Mouse (Mus musculus): ENCODE data around the gene Pax7. TPM values are rescaled to one million over a fixed set of nuclear protein-coding genes. Genes with fewer than 3 reads are reported as not detected.

The Pax7 gene
- polyA plus RNA-seq, 1 experiment from 2014 or later = 6.5 TPM

DNA sequence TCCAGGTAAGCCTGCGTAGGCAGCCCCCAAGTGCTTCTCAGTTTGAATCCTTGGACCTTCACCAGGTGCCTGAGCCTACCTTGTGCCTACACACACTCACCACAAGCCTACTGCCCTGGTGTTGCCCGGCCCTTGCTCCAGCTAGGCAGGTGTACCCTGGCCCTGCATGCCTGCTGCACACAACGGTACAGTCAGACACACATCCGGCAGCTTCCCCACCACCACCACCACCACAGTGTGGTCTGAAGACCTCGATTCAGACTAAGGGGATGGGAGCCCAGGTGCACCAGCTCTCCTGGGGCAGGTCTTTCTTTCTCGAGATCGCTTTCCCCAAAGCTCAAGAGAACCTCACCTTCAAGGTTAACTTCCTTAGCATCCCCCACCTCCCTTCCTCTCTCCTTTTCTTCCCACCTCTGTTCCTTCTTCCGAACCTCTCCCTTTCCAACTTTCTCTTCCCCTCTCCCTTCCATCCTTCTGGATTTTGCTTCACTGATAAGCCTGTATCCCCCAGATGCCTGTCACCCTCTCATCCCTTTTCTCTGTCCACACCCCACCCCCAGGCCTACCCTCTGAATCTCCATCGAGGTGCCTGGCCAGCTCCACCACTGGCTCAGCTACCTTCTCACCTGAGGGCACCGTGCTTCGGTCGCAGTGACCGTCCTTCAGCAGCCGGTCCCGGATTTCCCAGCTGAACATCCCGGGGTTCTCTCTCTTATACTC lies 4.3 kb downstream of the Pax7 start:
- no peak for ATAC-seq
- 14% methylated on average over 16 of the region's 16 CpGs for WGBS
- H3K4me2 ChIP-seq (replicated peaks) = peak overlapping the region; percentile 60
- no peak overlapping the region for H3K27ac ChIP-seq
- H3K27me3 ChIP-seq = peaks cover 99% of the 10 kb centered on the region
- peak overlapping the region; percentile 56 for H3K4me3 ChIP-seq (replicated peaks)
- H3K9ac ChIP-seq (replicated peaks) = peak overlapping the region; percentile 81
- peaks cover 90% of the 10 kb centered on the region for H3K4me1 ChIP-seq (replicated peaks)
- H3K36me3 ChIP-seq = no peaks in the 10 kb centered on the region
- H3K9me3 ChIP-seq = no peaks in the 10 kb centered on the region

DNA sequence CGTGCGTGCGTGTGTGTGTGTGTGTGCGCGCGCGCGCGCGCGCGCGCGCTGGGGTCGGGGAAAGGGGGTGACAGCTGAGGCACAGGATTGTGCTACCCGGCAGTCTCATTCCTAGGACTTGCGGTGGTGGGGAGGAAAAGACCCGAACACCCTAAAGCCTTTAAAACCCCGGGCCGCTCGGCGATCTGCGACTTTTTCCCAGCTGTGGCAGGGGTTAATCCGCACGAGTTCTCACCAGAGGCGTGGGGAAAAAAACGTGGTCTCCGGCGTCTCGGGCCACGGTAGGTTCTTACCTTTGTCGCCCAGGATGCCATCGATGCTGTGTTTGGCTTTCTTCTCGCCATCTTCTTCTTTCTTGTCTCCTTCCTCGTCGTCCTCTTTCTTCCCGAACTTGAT lies 5.0 kb downstream of the Pax7 start:
- peaks cover 98% of the 10 kb centered on the region for H3K27me3 ChIP-seq
- H3K36me3 ChIP-seq = no peaks in the 10 kb centered on the region
- no peak overlapping the region for H3K27ac ChIP-seq
- H3K4me3 ChIP-seq (replicated peaks) = peak overlapping the region; percentile 56
- H3K4me2 ChIP-seq (replicated peaks) = peak overlapping the region; percentile 60
- ATAC-seq = no peak
- 3% methylated on average over 35 of the region's 37 CpGs for WGBS
- H3K9me3 ChIP-seq = no peaks in the 10 kb centered on the region
- H3K4me1 ChIP-seq (replicated peaks) = peaks cover 90% of the 10 kb centered on the region
- H3K9ac ChIP-seq (replicated peaks) = peak overlapping the region; percentile 81

DNA sequence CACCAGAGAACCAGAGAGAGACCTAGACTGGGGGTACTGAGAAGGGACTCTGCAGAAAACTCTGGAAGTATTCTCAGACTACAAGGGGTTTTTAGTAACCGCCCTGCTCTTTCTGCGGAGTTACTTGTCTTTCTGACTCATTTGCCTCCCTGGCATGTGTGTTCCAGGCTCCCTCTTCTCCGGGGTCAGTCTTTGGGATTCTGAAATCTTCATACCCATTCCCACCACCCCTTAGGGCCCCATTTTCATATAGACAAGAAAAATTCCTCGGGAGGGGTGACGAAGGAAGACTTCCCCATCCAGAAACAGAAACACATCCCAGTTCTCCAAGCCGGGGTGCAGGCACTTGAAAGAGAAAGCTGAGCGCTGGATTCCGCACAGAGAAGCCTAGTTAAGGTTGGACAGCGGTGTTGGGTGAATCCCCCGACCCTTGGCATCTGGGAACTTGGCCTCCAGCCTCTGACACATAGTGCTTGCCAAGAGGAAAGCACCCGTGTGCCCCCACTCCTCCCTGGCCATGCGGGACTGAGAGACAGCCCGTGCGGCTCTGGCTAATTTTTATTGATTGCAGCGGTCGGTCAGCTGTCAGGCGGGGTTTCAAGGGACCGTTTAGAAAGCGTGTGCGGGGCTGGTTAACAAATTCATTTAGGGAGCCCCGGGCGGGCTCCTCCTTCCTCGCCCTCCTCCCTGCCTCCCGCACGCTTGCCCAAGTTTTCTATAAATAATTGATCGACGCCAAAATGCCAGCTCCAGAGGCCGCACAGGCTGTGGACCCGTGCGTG lies 5.6 kb downstream of the Pax7 start:
- Histone ChIP-seq H3K36me3 (no peaks in the 10 kb centered on the region), H3K4me2 (replicated peaks) (peak overlapping the region; percentile 60), H3K9ac (replicated peaks) (peak overlapping the region; percentile 81), H3K27me3 (peaks cover 98% of the 10 kb centered on the region), H3K27ac (0 out of 2 replicates have a peak overlapping the region, but pooled peaks have one; percentile 2), H3K4me1 (replicated peaks) (peaks cover 90% of the 10 kb centered on the region), H3K9me3 (no peaks in the 10 kb centered on the region), H3K4me3 (replicated peaks) (peak overlapping the region; percentile 56)
- no peak for ATAC-seq
- WGBS = 5% methylated on average over 30 of the region's 30 CpGs

DNA sequence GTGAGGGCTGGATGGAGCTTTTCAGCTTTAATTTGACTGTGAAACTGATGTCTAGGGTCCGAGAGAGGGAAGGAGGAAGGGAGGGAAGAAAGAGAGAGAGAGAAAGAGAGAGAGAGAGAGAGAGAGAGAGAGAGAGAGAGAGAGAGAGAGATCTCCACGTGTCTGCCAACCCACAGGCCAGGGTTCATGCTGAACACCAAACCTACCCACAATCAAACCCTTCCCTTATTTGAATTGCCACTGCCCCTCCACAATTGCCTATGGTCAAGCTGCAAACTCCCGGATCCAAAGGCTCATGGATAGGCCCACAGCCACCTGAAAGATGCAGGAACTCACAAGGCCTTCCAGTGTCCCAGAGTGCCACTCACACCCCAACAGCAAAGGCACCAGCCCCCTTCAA lies 7.1 kb downstream of the Pax7 start:
- 5% methylated on average over 3 of the region's 3 CpGs for WGBS
- Histone ChIP-seq H3K27ac (peak overlapping the region; percentile 93), H3K4me3 (replicated peaks) (peak overlapping the region; percentile 30), H3K9me3 (no peaks in the 10 kb centered on the region), H3K4me2 (replicated peaks) (peak overlapping the region; percentile 60), H3K36me3 (no peaks in the 10 kb centered on the region), H3K9ac (replicated peaks) (peak overlapping the region; percentile 49), H3K4me1 (replicated peaks) (peaks cover 95% of the 10 kb centered on the region), H3K27me3 (peaks cover 97% of the 10 kb centered on the region)
- ATAC-seq = no peak

DNA sequence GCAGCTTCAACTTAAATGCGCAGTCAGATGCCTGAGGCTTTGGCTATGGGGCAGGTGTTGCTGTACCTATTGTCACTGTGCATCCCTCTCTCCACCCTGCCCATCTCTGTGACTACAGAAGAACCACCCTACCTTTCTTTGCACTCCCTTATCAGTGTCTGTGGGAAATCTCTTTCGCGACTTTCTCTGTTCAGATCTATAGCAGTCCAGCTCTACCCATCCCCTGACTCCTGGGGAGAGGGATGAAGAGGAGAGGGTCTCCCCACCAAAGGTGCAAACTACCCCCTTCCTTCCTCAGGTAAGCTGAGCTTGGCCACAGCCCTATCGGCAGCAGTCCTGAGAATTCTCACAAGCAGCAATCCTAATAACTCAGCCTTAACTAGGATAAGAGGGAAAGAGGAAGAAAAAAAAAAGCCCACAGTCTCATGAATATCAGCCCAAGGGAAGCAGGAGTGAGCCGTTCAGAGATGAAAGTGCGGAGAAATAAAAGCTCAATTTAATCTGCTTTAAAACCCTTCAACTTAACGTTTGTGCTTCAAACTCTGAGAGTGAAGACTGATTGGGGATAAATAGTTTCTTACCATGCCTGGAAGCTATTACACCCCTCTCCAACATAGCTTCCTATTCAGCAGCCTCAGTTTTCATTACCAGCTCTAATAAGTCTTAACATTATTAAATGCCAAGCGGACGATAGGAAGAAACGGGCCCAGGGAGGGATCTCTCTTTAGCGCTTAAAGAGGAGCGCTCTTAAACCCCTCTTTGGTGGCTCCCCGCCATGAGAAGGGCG lies 7.8 kb downstream of the Pax7 start:
- Histone ChIP-seq H3K4me3 (replicated peaks) (peak overlapping the region; percentile 30), H3K4me2 (replicated peaks) (peak overlapping the region; percentile 60), H3K27me3 (peaks cover 96% of the 10 kb centered on the region), H3K27ac (peak overlapping the region; percentile 93), H3K9ac (replicated peaks) (peak overlapping the region; percentile 30; the same call in 1 of the 2 replicates), H3K9me3 (no peaks in the 10 kb centered on the region), H3K36me3 (no peaks in the 10 kb centered on the region), H3K4me1 (replicated peaks) (peaks cover 94% of the 10 kb centered on the region)
- 3% methylated on average over 14 of the region's 14 CpGs for WGBS
- no peak for ATAC-seq

DNA sequence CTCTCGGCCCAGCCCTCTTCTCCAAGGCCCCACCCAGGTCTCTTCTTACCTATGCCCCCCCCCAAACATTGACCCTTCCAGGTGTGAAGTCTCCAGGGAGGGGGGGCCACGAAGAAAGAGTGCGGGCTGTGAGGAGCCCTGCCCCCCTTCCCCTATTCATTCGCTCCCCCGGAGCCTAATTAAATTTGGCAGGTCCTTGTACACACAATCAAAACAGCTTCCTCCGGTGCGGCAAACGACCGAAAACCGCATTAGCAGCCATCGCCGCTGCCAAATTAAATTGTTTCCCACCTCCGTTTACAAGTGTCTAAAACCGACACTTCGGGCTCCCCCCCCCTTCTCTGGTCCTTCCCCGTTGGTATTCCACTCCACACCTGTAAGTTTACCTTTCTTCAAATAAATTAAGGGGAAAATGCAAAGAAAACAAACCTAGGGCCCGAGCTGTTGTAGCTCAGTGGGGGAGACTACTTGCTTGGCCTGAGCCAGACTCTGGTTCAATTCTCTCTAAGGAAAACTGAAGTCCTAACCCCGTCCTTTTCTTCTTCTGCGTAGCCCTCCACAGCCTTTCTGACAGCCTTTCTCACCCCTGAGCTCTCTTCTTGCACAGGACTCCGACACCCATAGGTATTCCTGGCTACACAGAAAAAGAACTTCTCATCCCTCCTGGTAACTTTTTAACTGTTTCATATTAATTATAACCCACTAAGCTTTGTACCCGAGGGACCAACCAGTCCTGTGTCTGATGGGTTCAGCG lies 8.6 kb downstream of the Pax7 start:
- H3K9ac ChIP-seq (replicated peaks) = peak overlapping the region; percentile 62; the same call in 1 of the 2 replicates
- H3K4me2 ChIP-seq (replicated peaks) = peak overlapping the region; percentile 60
- ATAC-seq = no peak
- H3K4me1 ChIP-seq (replicated peaks) = peaks cover 94% of the 10 kb centered on the region
- no peaks in the 10 kb centered on the region for H3K9me3 ChIP-seq
- H3K27me3 ChIP-seq = peaks cover 95% of the 10 kb centered on the region
- H3K36me3 ChIP-seq = no peaks in the 10 kb centered on the region
- WGBS = under 1% methylated on average over 22 of the region's 22 CpGs
- H3K27ac ChIP-seq = peak overlapping the region; percentile 93
- H3K4me3 ChIP-seq (replicated peaks) = peak overlapping the region; percentile 30

DNA sequence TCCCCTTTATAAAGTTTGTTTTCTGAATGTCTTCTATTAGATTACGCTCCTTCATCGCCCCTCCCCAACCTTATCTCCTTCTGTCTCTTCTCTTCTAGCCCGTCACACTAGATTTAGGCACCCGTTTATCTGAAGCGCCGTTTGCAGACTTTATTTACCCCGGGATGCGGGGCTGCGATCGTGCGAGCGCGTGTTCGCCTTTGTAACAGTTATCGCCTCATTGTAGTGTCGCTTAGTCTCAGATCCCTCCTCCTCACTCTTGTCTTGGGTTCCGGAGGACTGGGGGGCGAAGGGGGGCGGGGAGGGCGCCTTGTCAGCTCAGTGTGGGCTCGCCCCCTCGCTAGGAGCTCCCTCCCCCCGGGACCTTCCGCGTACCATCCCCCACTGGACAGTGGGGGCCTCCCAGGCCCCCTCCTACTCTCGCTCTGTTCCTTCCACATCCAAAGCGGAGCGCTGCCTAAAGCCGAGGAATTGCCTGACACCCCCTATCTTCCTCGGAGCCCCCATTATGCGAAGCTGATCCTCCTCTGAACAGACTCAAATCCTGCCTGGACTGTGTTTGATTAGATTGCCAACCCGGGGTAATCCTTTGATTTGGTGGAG lies 9.4 kb downstream of the Pax7 start:
- Histone ChIP-seq H3K9ac (replicated peaks) (peak overlapping the region; percentile 62), H3K36me3 (no peaks in the 10 kb centered on the region), H3K4me2 (replicated peaks) (peak overlapping the region; percentile 60), H3K27ac (peak overlapping the region; percentile 93), H3K4me3 (replicated peaks) (peak overlapping the region; percentile 30), H3K27me3 (peaks cover 95% of the 10 kb centered on the region), H3K4me1 (replicated peaks) (peaks cover 94% of the 10 kb centered on the region), H3K9me3 (no peaks in the 10 kb centered on the region)
- under 1% methylated on average over 32 of the region's 32 CpGs for WGBS
- peak; percentile 46 for ATAC-seq

DNA sequence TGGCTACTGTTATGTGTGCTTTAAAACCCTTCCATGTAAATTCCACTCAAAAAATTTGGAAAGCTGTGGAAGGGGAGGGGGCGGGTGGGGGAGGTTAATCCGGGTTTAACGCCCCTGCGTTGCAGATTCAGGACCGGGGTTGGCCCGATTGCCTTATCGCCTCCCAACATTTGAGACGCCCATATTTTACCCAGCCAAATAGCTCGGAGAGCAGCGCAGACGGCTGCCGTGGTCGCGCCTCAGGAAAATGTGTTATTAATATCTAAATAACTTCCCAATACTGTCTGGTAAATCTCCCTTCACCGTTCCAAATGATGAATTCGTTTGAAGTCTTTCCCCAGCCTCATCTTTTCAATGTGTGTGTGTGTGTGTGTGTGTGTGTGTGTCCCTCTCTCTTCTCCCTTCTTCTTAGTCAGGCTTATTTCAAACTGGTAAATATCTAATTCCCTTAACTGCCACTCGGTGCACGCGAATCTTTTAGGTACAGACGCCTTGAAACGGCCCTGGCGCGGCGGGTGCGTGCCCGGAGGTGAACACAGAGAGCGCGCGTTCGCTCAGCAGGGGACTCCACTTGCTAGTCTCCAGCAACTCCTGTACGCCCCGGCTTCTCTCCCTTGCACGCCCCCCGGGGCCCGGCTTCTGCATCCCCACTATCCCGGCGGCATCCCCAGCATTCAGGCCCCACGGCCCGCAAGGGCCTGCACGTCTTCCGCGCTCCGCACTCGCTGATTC lies 10.0 kb downstream of the Pax7 start:
- Histone ChIP-seq H3K27me3 (peaks cover 95% of the 10 kb centered on the region), H3K9me3 (no peaks in the 10 kb centered on the region), H3K27ac (peak overlapping the region; percentile 93), H3K36me3 (no peaks in the 10 kb centered on the region), H3K4me2 (replicated peaks) (peak overlapping the region; percentile 60), H3K4me3 (replicated peaks) (peak overlapping the region; percentile 30), H3K4me1 (replicated peaks) (peaks cover 94% of the 10 kb centered on the region), H3K9ac (replicated peaks) (peak overlapping the region; percentile 62)
- 0 out of 2 replicates have a peak, but pooled peaks have one; percentile 5 for ATAC-seq
- WGBS = under 1% methylated on average over 44 of the region's 44 CpGs

DNA sequence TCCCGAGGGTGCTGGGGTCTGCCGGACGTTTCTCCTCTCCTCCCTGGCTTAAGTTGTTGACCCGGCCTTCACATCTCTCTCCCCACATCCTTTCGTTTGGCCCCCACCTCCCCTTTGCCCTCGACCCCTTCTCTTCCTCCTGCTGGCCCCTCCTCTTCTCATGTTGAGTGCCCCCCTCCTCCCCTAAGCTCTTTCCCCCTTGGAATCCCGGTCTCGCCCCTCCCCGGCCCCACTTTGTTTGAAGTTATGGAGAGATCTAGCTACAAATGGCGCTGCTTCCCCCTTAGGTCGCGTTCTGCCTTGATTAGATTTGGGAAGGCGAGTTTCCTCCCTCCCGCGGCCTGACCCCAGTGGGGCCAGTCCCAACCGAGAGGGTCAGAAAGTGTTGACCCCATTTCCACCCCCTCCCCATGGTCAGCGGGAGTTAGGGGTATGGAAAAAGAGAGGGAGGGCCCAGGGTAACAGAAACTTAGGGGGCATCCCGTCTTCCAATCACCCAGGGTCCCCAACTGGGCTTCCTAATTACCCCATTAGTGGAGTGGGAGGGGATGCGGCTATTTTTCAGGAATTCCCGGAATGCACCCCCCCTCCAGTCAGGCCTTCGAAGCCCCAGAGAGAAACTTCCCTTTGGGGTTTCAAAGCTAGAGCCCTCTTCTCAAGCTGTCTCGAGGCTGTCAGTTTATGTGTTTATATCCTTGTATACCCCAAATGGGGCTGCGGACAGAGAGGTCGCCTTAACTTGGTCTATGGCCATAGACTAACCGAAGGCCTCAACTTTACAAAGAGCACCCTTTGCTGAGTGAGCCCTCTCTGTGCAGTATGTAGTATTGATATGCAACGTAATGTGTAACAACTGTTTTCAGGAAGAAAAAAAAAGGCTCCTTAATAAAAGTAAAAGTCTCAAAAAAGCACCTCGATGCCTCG lies 10.9 kb downstream of the Pax7 start:
- H3K27ac ChIP-seq = peak overlapping the region; percentile 93
- 2% methylated on average over 28 of the region's 28 CpGs for WGBS
- H3K9ac ChIP-seq (replicated peaks) = peak overlapping the region; percentile 68
- no peak for ATAC-seq
- H3K9me3 ChIP-seq = no peaks in the 10 kb centered on the region
- H3K36me3 ChIP-seq = no peaks in the 10 kb centered on the region
- H3K27me3 ChIP-seq = peaks cover 93% of the 10 kb centered on the region
- H3K4me2 ChIP-seq (replicated peaks) = peak overlapping the region; percentile 60
- peaks cover 94% of the 10 kb centered on the region for H3K4me1 ChIP-seq (replicated peaks)
- H3K4me3 ChIP-seq (replicated peaks) = peak overlapping the region; percentile 35
